Mouse (Mus musculus) hindbrain, embryonic 15.5 days (tissue): ENCODE results near the gene Pjvk. TPM values are rescaled to one million over a fixed set of nuclear protein-coding genes. Genes with fewer than 3 reads are reported as not detected.
A peak's percentile ranks its signal among the peaks of the same experiment; 100 is the strongest.

Source experiments
- ATAC-seq: fragments of 200-750 bp; cut with Nextera tagmentation; 2 replicates; pipeline ENCODE4 v1.8.0; 2017; ENCODE audit warnings: low read depth, moderate number of reproducible peaks, moderate TSS enrichment; ENCODE audit not compliant: low FRiP score
- H3K27ac ChIP-seq: fragments of 300-500 bp; sonication (generic); replicated peaks from 2 replicates; pipeline ENCODE4 v1.5.1; 2015; ENCODE audit warnings: mild to moderate bottlenecking, inconsistent platforms
- H3K27me3 ChIP-seq: fragments of 300-500 bp; sonication (generic); 2 replicates; pipeline ENCODE4 v1.6.1; 2015; ENCODE audit warnings: control low read depth, inconsistent platforms
- H3K36me3 ChIP-seq: fragments of 300-500 bp; sonication (generic); 2 replicates; pipeline ENCODE4 v1.6.1; 2015; ENCODE audit warnings: control low read depth, inconsistent platforms
- H3K4me1 ChIP-seq: fragments of 300-500 bp; sonication (generic); replicated peaks from 2 replicates; pipeline ENCODE4 v1.6.1; 2015; ENCODE audit warnings: control low read depth, inconsistent platforms
- H3K4me2 ChIP-seq: fragments of 300-500 bp; sonication (generic); 2 replicates; pipeline ENCODE4 v1.6.1; 2015; ENCODE audit warnings: moderate library complexity, mild to moderate bottlenecking, inconsistent platforms
- H3K4me3 ChIP-seq: fragments of 300-500 bp; sonication (generic); 2 replicates; pipeline ENCODE4 v1.5.1; 2015; ENCODE audit warnings: mild to moderate bottlenecking, inconsistent platforms
- H3K9ac ChIP-seq: fragments of 300-500 bp; sonication (generic); 2 replicates; pipeline ENCODE4 v1.6.1; 2015; ENCODE audit warnings: inconsistent platforms
- H3K9me3 ChIP-seq: fragments of 300-500 bp; sonication (generic); 2 replicates; pipeline ENCODE4 v1.6.1; 2016; ENCODE audit warnings: control low read depth, inconsistent platforms
- WGBS: fragments of 180-500 bp; shearing (Covaris S2); methylation state at CpG from one replicate; pipeline ENCODE4 v1.1.7; 2015; 5-methylcytosine and 5-hydroxymethylcytosine counted together
- polyA plus RNA-seq: library from polyadenylated mRNA; unstranded; fragments of >200 nt; fragmentation: Nextera tagmentation; extraction: Ambion mirVana; gene quantifications from 2 replicates; pipeline ENCODE4 v1.2.1, GENCODE M21; 2015

The Pjvk gene
- polyA plus RNA-seq, 1 experiment from 2014 or later, result 0.40 TPM

- Histone ChIP-seq H3K36me3 (peaks cover 65% of the 10 kb centered on the region), H3K4me1 (no peaks in the 10 kb centered on the region), H3K9me3 (no peaks in the 10 kb centered on the region), H3K27me3 (no peaks in the 10 kb centered on the region), H3K9ac (no peak overlapping the region), H3K27ac (no peak overlapping the region), H3K4me2 (no peak overlapping the region), H3K4me3 (no peak overlapping the region)
- 99% methylated on average over 2 of the region's 2 CpGs for WGBS
- no peak for ATAC-seq
Measured at GRCm38 (mm10) chr2:76639637-76640036, 8.6 kb upstream of the Pjvk start.

GRCm38 (mm10) chr2:76643801-76644200 is 4.5 kb upstream of the Pjvk start:
- no peak for ATAC-seq
- Histone ChIP-seq H3K4me1 (peaks cover 20% of the 10 kb centered on the region), H3K27ac (no peak overlapping the region), H3K9ac (no peak overlapping the region), H3K4me2 (no peak overlapping the region), H3K4me3 (no peak overlapping the region), H3K36me3 (peaks cover 33% of the 10 kb centered on the region), H3K9me3 (no peaks in the 10 kb centered on the region), H3K27me3 (no peaks in the 10 kb centered on the region)

GRCm38 (mm10) chr2:76647441-76647869 is 821 bp upstream of the Pjvk start:
- H3K27ac ChIP-seq, result peak overlapping the region; percentile 86
- peak overlapping the region; percentile 70 for H3K4me2 ChIP-seq
- H3K36me3 ChIP-seq, result peaks cover 2% of the 10 kb centered on the region
- peak overlapping the region; percentile 75 for H3K9ac ChIP-seq
- peak overlapping the region; percentile 54 for H3K4me3 ChIP-seq
- peaks cover 22% of the 10 kb centered on the region for H3K4me1 ChIP-seq
- no peak; the same call in none of the 2 replicates for ATAC-seq
- WGBS, result 1% methylated on average over 27 of the region's 32 CpGs
- H3K9me3 ChIP-seq, result no peaks in the 10 kb centered on the region
- H3K27me3 ChIP-seq, result no peaks in the 10 kb centered on the region

- no peaks in the 10 kb centered on the region for H3K9me3 ChIP-seq
- peak overlapping the region; percentile 54 for H3K4me3 ChIP-seq
- H3K4me1 ChIP-seq, result peaks cover 22% of the 10 kb centered on the region
- H3K27ac ChIP-seq, result peak overlapping the region; percentile 86
- 26% methylated on average over 13 of the region's 13 CpGs for WGBS
- no peaks in the 10 kb centered on the region for H3K27me3 ChIP-seq
- no peaks in the 10 kb centered on the region for H3K36me3 ChIP-seq
- peak; percentile 50 for ATAC-seq
- peak overlapping the region; percentile 70 for H3K4me2 ChIP-seq
- H3K9ac ChIP-seq, result peak overlapping the region; percentile 39
Measured at GRCm38 (mm10) chr2:76648666-76649141, 428 bp downstream of the Pjvk start.

- Histone ChIP-seq H3K9ac (no peak overlapping the region), H3K4me2 (no peak overlapping the region), H3K36me3 (no peaks in the 10 kb centered on the region), H3K9me3 (no peaks in the 10 kb centered on the region), H3K27me3 (no peaks in the 10 kb centered on the region), H3K27ac (no peak overlapping the region), H3K4me3 (no peak overlapping the region), H3K4me1 (peaks cover 5% of the 10 kb centered on the region)
- ATAC-seq, result no peak
- 95% methylated on average over 4 of the region's 4 CpGs for WGBS
Measured at GRCm38 (mm10) chr2:76653070-76653469, 4.8 kb downstream of the Pjvk start.

- 79% methylated on average over 5 of the region's 5 CpGs for WGBS
- ATAC-seq, result no peak
- H3K27ac ChIP-seq, result no peak overlapping the region
- no peaks in the 10 kb centered on the region for H3K4me1 ChIP-seq
- H3K4me3 ChIP-seq, result no peak overlapping the region
- H3K36me3 ChIP-seq, result no peaks in the 10 kb centered on the region
- no peaks in the 10 kb centered on the region for H3K9me3 ChIP-seq
- no peaks in the 10 kb centered on the region for H3K27me3 ChIP-seq
- H3K4me2 ChIP-seq, result no peak overlapping the region
- H3K9ac ChIP-seq, result no peak overlapping the region
Measured at GRCm38 (mm10) chr2:76654646-76655045, 6.4 kb downstream of the Pjvk start.

- no peak for ATAC-seq
Measured at GRCm38 (mm10) chr2:76655444-76655843, 7.2 kb downstream of the Pjvk start.

GRCm38 (mm10) chr2:76655982-76656381 is 7.7 kb downstream of the Pjvk start:
- Histone ChIP-seq H3K27ac (no peak overlapping the region), H3K4me3 (no peak overlapping the region), H3K4me2 (no peak overlapping the region), H3K27me3 (no peaks in the 10 kb centered on the region), H3K4me1 (no peaks in the 10 kb centered on the region), H3K9ac (no peak overlapping the region), H3K9me3 (no peaks in the 10 kb centered on the region), H3K36me3 (no peaks in the 10 kb centered on the region)
- WGBS, result 12% methylated on average over 1 of the region's 1 CpGs
- no peak for ATAC-seq

More at GRCm38 (mm10) chr2:76655444-76655843, 7.2 kb downstream of the Pjvk start:
- Histone ChIP-seq H3K4me1 (no peaks in the 10 kb centered on the region), H3K27ac (no peak overlapping the region), H3K4me2 (no peak overlapping the region), H3K27me3 (no peaks in the 10 kb centered on the region), H3K9ac (no peak overlapping the region), H3K9me3 (no peaks in the 10 kb centered on the region), H3K4me3 (no peak overlapping the region), H3K36me3 (no peaks in the 10 kb centered on the region)
- 83% methylated on average over 3 of the region's 3 CpGs for WGBS

GRCm38 (mm10) chr2:76658551-76658950 is 10.3 kb downstream of the Pjvk start:
- Histone ChIP-seq H3K4me1 (no peaks in the 10 kb centered on the region), H3K9ac (no peak overlapping the region), H3K4me3 (no peak overlapping the region), H3K27me3 (no peaks in the 10 kb centered on the region), H3K9me3 (no peaks in the 10 kb centered on the region), H3K27ac (no peak overlapping the region), H3K4me2 (no peak overlapping the region), H3K36me3 (no peaks in the 10 kb centered on the region)
- WGBS, result 83% methylated on average over 13 of the region's 13 CpGs
- no peak for ATAC-seq

GRCm38 (mm10) chr2:76659419-76659818 is 11.1 kb downstream of the Pjvk start:
- no peak overlapping the region for H3K4me2 ChIP-seq
- WGBS, result 55% methylated on average over 6 of the region's 8 CpGs

GRCm38 (mm10) chr2:76665531-76665930 is 17.3 kb downstream of the Pjvk start:
- ATAC-seq, result no peak
- no peak overlapping the region for H3K9ac ChIP-seq
- H3K27me3 ChIP-seq, result no peaks in the 10 kb centered on the region
- H3K4me2 ChIP-seq, result no peak overlapping the region
- H3K4me1 ChIP-seq, result 0 out of 2 replicates have a peak, but pooled peaks cover 3% of the 10 kb centered on the region
- 96% methylated on average over 7 of the region's 7 CpGs for WGBS
- no peaks in the 10 kb centered on the region for H3K9me3 ChIP-seq
- peaks cover 10% of the 10 kb centered on the region for H3K36me3 ChIP-seq
- H3K4me3 ChIP-seq, result no peak overlapping the region
- no peak overlapping the region for H3K27ac ChIP-seq

More at GRCm38 (mm10) chr2:76659419-76659818, 11.1 kb downstream of the Pjvk start:
- Histone ChIP-seq H3K36me3 (peaks cover 3% of the 10 kb centered on the region; the same call in 1 of the 2 replicates), H3K9me3 (no peaks in the 10 kb centered on the region), H3K4me1 (no peaks in the 10 kb centered on the region), H3K4me3 (no peak overlapping the region), H3K9ac (no peak overlapping the region), H3K27ac (no peak overlapping the region), H3K27me3 (no peaks in the 10 kb centered on the region)
- no peak for ATAC-seq

- no peak overlapping the region for H3K4me2 ChIP-seq
- peaks cover 10% of the 10 kb centered on the region for H3K36me3 ChIP-seq
- no peaks in the 10 kb centered on the region for H3K9me3 ChIP-seq
- H3K27ac ChIP-seq, result no peak overlapping the region
- WGBS, result 87% methylated on average over 5 of the region's 5 CpGs
- peaks cover 13% of the 10 kb centered on the region for H3K4me1 ChIP-seq
- no peak overlapping the region for H3K4me3 ChIP-seq
- ATAC-seq, result no peak
- no peak overlapping the region for H3K9ac ChIP-seq
- H3K27me3 ChIP-seq, result no peaks in the 10 kb centered on the region
Measured at GRCm38 (mm10) chr2:76667200-76667599, 18.9 kb downstream of the Pjvk start.

GRCm38 (mm10) chr2:76671641-76672040 is 23.4 kb downstream of the Pjvk start:
- Histone ChIP-seq H3K36me3 (no peaks in the 10 kb centered on the region), H3K27me3 (no peaks in the 10 kb centered on the region), H3K4me1 (peaks cover 34% of the 10 kb centered on the region), H3K9me3 (no peaks in the 10 kb centered on the region), H3K9ac (no peak overlapping the region), H3K27ac (no peak overlapping the region), H3K4me3 (peak overlapping the region; percentile 38), H3K4me2 (peak overlapping the region; percentile 58)
- no peak for ATAC-seq
- WGBS, result 82% methylated on average over 6 of the region's 6 CpGs
